Mouse (Mus musculus): Measurements from ENCODE around the gene Mcidas.

GRCm38 (mm10) chr13:113012683-113013082 lies 19.0 kb downstream of the Mcidas start:
- TF ChIP-seq POLR2A (IDR thresholded peaks at IDR 0.05; ENCODE audit: insufficient read length, low read depth) (no peak), MAX (IDR thresholded peaks at IDR 0.05; ENCODE audit: low read depth) (no peak), CEBPB (IDR thresholded peaks at IDR 0.05; ENCODE audit: insufficient read depth, poor library complexity, severe bottlenecking) (no peak), TCF3 (IDR thresholded peaks at IDR 0.05; ENCODE audit: insufficient read length, low read depth) (no peak)

Data from myocyte (in vitro differentiated cells).